Mouse (Mus musculus) kidney, embryonic 15.5 days (tissue): ENCODE measurements at regions not wholly inside any gene's neighbourhood (a gene's known extent, or its start where the extent isn't known, plus 50 kb on each side); places are given as distances from the start of the nearest gene placed in this dataset.
"Not testable (repeated sequence)": the region's sequence is repeated elsewhere in the genome, so short reads cannot be mapped to it uniquely, and the experiment has no call there.

Source experiments
- ATAC-seq: fragments of 200-750 bp; cut with Nextera tagmentation; replicated peaks from 2 replicates; pipeline ENCODE4 v1.8.0; 2017; ENCODE audit warnings: moderate TSS enrichment; ENCODE audit not compliant: low FRiP score
- H3K27ac ChIP-seq: fragments of 300-500 bp; sonication (generic); 2 replicates; pipeline ENCODE4 v1.5.1; 2015; ENCODE audit warnings: mild to moderate bottlenecking, inconsistent platforms
- H3K27me3 ChIP-seq: fragments of 300-500 bp; sonication (generic); 2 replicates; pipeline ENCODE4 v1.6.1; 2015; ENCODE audit warnings: inconsistent platforms
- H3K36me3 ChIP-seq: fragments of 300-500 bp; sonication (generic); 2 replicates; pipeline ENCODE4 v1.6.1; 2015; ENCODE audit warnings: inconsistent platforms
- H3K4me1 ChIP-seq: fragments of 300-500 bp; sonication (generic); 2 replicates; pipeline ENCODE4 v1.6.1; 2015; ENCODE audit warnings: inconsistent platforms
- H3K4me2 ChIP-seq: fragments of 300-500 bp; sonication (generic); 2 replicates; pipeline ENCODE4 v1.6.1; 2015; ENCODE audit warnings: moderate library complexity, mild to moderate bottlenecking, inconsistent platforms
- H3K4me3 ChIP-seq: fragments of 300-500 bp; sonication (generic); replicated peaks from 2 replicates; pipeline ENCODE4 v1.5.1; 2015; ENCODE audit warnings: mild to moderate bottlenecking, inconsistent platforms
- H3K9ac ChIP-seq: fragments of 300-500 bp; sonication (generic); 2 replicates; pipeline ENCODE4 v1.6.1; 2015; ENCODE audit warnings: mild to moderate bottlenecking, inconsistent platforms
- H3K9me3 ChIP-seq: fragments of 300-500 bp; sonication (generic); replicated peaks from 2 replicates; pipeline ENCODE4 v1.6.1; 2016; ENCODE audit warnings: inconsistent platforms
- WGBS: fragments of 180-500 bp; shearing (Covaris S2); methylation state at CpG from one replicate; pipeline ENCODE4 v1.1.7; 2015; ENCODE audit warnings: mixed read lengths; 5-methylcytosine and 5-hydroxymethylcytosine counted together

- no peak for ATAC-seq
- no peak overlapping the region for H3K4me2 ChIP-seq
- no peaks in the 10 kb centered on the region for H3K36me3 ChIP-seq
- 16% methylated on average over 2 of the region's 2 CpGs for WGBS
- H3K27me3 ChIP-seq = peaks cover 29% of the 10 kb centered on the region
- H3K9ac ChIP-seq = no peak overlapping the region
- no peaks in the 10 kb centered on the region for H3K9me3 ChIP-seq
- H3K4me1 ChIP-seq = 0 out of 2 replicates have a peak, but pooled peaks cover 5% of the 10 kb centered on the region
- H3K27ac ChIP-seq = no peak overlapping the region
- no peak overlapping the region for H3K4me3 ChIP-seq
These were observed 114.2 kb downstream of the Nectin1 start for GRCm38 (mm10) chr9:43857988-43858387.

- H3K9me3 ChIP-seq = no peaks in the 10 kb centered on the region
- H3K36me3 ChIP-seq = no peaks in the 10 kb centered on the region
- no peak overlapping the region for H3K4me2 ChIP-seq
- H3K9ac ChIP-seq = no peak overlapping the region
- ATAC-seq = no peak
- no peak overlapping the region for H3K27ac ChIP-seq
- H3K27me3 ChIP-seq = peaks cover 37% of the 10 kb centered on the region
- no peak overlapping the region for H3K4me3 ChIP-seq
- WGBS = 27% methylated on average over 6 of the region's 6 CpGs
- peaks cover 10% of the 10 kb centered on the region for H3K4me1 ChIP-seq
These were observed 115.0 kb downstream of the Nectin1 start for GRCm38 (mm10) chr9:43858761-43859160.

GRCm38 (mm10) chr9:43860264-43860663, 116.5 kb downstream of the Nectin1 start:
- 92% methylated on average over 2 of the region's 2 CpGs for WGBS
- peaks cover 19% of the 10 kb centered on the region for H3K4me1 ChIP-seq
- no peak overlapping the region for H3K27ac ChIP-seq
- H3K9me3 ChIP-seq = no peaks in the 10 kb centered on the region
- no peak overlapping the region for H3K4me2 ChIP-seq
- H3K9ac ChIP-seq = no peak overlapping the region
- peaks cover 50% of the 10 kb centered on the region for H3K27me3 ChIP-seq
- no peak for ATAC-seq
- H3K4me3 ChIP-seq = no peak overlapping the region
- no peaks in the 10 kb centered on the region for H3K36me3 ChIP-seq

- no peak for ATAC-seq
- Histone ChIP-seq H3K27ac (no peak overlapping the region), H3K9ac (no peak overlapping the region), H3K27me3 (peaks cover 62% of the 10 kb centered on the region), H3K4me2 (no peak overlapping the region), H3K4me3 (no peak overlapping the region), H3K9me3 (no peaks in the 10 kb centered on the region), H3K4me1 (peaks cover 19% of the 10 kb centered on the region), H3K36me3 (no peaks in the 10 kb centered on the region)
- WGBS = 19% methylated on average over 10 of the region's 10 CpGs
These were observed 117.6 kb downstream of the Nectin1 start for GRCm38 (mm10) chr9:43861375-43861774.

GRCm38 (mm10) chr9:43862034-43862433, 118.2 kb downstream of the Nectin1 start:
- ATAC-seq, H3K9me3 ChIP-seq, H3K4me2 ChIP-seq, H3K9ac ChIP-seq, H3K36me3 ChIP-seq, H3K27ac ChIP-seq, H3K4me3 ChIP-seq: not testable (repeated sequence)
- H3K4me1 ChIP-seq = peaks cover 19% of the 10 kb centered on the region
- H3K27me3 ChIP-seq = peaks cover 63% of the 10 kb centered on the region
- WGBS = 12% methylated on average over 11 of the region's 11 CpGs

GRCm38 (mm10) chr9:43863609-43864397, 120.0 kb downstream of the Nectin1 start:
- H3K4me1 ChIP-seq = peaks cover 14% of the 10 kb centered on the region
- peak overlapping the region; percentile 54 for H3K4me2 ChIP-seq
- H3K9me3 ChIP-seq = no peaks in the 10 kb centered on the region
- H3K4me3 ChIP-seq = peak overlapping the region; percentile 19
- H3K27ac ChIP-seq = no peak overlapping the region
- peak; percentile 71 for ATAC-seq
- H3K9ac ChIP-seq = no peak overlapping the region
- no peaks in the 10 kb centered on the region for H3K36me3 ChIP-seq
- 2% methylated on average over 30 of the region's 30 CpGs for WGBS
- peaks cover 63% of the 10 kb centered on the region for H3K27me3 ChIP-seq

GRCm38 (mm10) chr9:43866802-43867201, 123.0 kb downstream of the Nectin1 start:
- peaks cover 68% of the 10 kb centered on the region for H3K27me3 ChIP-seq
- ATAC-seq = no peak
- H3K36me3 ChIP-seq = no peaks in the 10 kb centered on the region

GRCm38 (mm10) chr9:43873841-43874240, 130.1 kb downstream of the Nectin1 start:
- no peaks in the 10 kb centered on the region for H3K36me3 ChIP-seq
- no peak overlapping the region for H3K4me3 ChIP-seq
- no peak overlapping the region for H3K9ac ChIP-seq
- 66% methylated on average over 2 of the region's 2 CpGs for WGBS
- H3K9me3 ChIP-seq = no peaks in the 10 kb centered on the region
- no peak overlapping the region for H3K4me2 ChIP-seq
- no peaks in the 10 kb centered on the region; the same call in 1 of the 2 replicates for H3K4me1 ChIP-seq
- no peak overlapping the region for H3K27ac ChIP-seq
- ATAC-seq = no peak
- peaks cover 45% of the 10 kb centered on the region for H3K27me3 ChIP-seq

More at GRCm38 (mm10) chr9:43866802-43867201, 123.0 kb downstream of the Nectin1 start:
- H3K9me3 ChIP-seq = no peaks in the 10 kb centered on the region
- 82% methylated on average over 12 of the region's 12 CpGs for WGBS
- H3K4me3 ChIP-seq = no peak overlapping the region
- peaks cover 14% of the 10 kb centered on the region for H3K4me1 ChIP-seq
- H3K9ac ChIP-seq = no peak overlapping the region
- no peak overlapping the region for H3K27ac ChIP-seq
- no peak overlapping the region for H3K4me2 ChIP-seq

GRCm38 (mm10) chr9:43874332-43874731, 130.5 kb downstream of the Nectin1 start:
- Histone ChIP-seq H3K27ac (no peak overlapping the region), H3K9ac (no peak overlapping the region), H3K4me1 (peaks cover 4% of the 10 kb centered on the region), H3K27me3 (peaks cover 46% of the 10 kb centered on the region), H3K4me2 (no peak overlapping the region), H3K36me3 (no peaks in the 10 kb centered on the region), H3K9me3 (no peaks in the 10 kb centered on the region), H3K4me3 (no peak overlapping the region)
- ATAC-seq = no peak
- 74% methylated on average over 5 of the region's 5 CpGs for WGBS

- H3K9me3 ChIP-seq = no peaks in the 10 kb centered on the region
- peak overlapping the region; percentile 54 for H3K4me2 ChIP-seq
- 2% methylated on average over 24 of the region's 24 CpGs for WGBS
- H3K4me3 ChIP-seq = peak overlapping the region; percentile 26
- peaks cover 15% of the 10 kb centered on the region for H3K4me1 ChIP-seq
- H3K36me3 ChIP-seq = no peaks in the 10 kb centered on the region
- H3K9ac ChIP-seq = no peak overlapping the region
- peaks cover 54% of the 10 kb centered on the region for H3K27me3 ChIP-seq
- no peak for ATAC-seq
- H3K27ac ChIP-seq = no peak overlapping the region
These were observed 135.6 kb downstream of the Nectin1 start for GRCm38 (mm10) chr9:43879220-43879968.

GRCm38 (mm10) chr9:43879969-43880396, 136.2 kb downstream of the Nectin1 start:
- H3K4me1 ChIP-seq = peaks cover 15% of the 10 kb centered on the region
- H3K27me3 ChIP-seq = peaks cover 54% of the 10 kb centered on the region
- peak overlapping the region; percentile 54 for H3K4me2 ChIP-seq
- under 1% methylated on average over 26 of the region's 26 CpGs for WGBS
- ATAC-seq = no peak
- H3K9ac ChIP-seq = no peak overlapping the region
- peak overlapping the region; percentile 26 for H3K4me3 ChIP-seq
- no peaks in the 10 kb centered on the region for H3K36me3 ChIP-seq
- no peak overlapping the region for H3K27ac ChIP-seq
- no peaks in the 10 kb centered on the region for H3K9me3 ChIP-seq

- no peaks in the 10 kb centered on the region for H3K9me3 ChIP-seq
- H3K4me2 ChIP-seq = no peak overlapping the region
- H3K36me3 ChIP-seq = no peaks in the 10 kb centered on the region
- H3K4me3 ChIP-seq = no peak overlapping the region
- H3K27ac ChIP-seq = no peak overlapping the region
- peaks cover 15% of the 10 kb centered on the region for H3K27me3 ChIP-seq
- WGBS = 70% methylated on average over 6 of the region's 6 CpGs
- H3K4me1 ChIP-seq = 0 out of 2 replicates have a peak, but pooled peaks cover 3% of the 10 kb centered on the region
- no peak overlapping the region for H3K9ac ChIP-seq
- no peak for ATAC-seq
These were observed 149.3 kb downstream of the Nectin1 start for GRCm38 (mm10) chr9:43893086-43893485.
